Mouse (Mus musculus): ENCODE measurements at regions not wholly inside any gene's neighbourhood (a gene's known extent, or its start where the extent isn't known, plus 50 kb on each side); places are given as distances from the start of the nearest gene placed in this dataset.

GRCm38 (mm10) chr13:47952946-47953345 is 308.1 kb upstream of the Id4 start:
- no peak overlapping the region for H3K4me2 ChIP-seq (replicated peaks; ENCODE audit: low read depth, low read length)
- WGBS, result 76% methylated on average over 3 of the region's 3 CpGs
- no peaks in the 10 kb centered on the region for H3K36me3 ChIP-seq (ENCODE audit: control insufficient read depth, insufficient read depth, low read length)

GRCm38 (mm10) chr13:47953776-47954175 is 307.3 kb upstream of the Id4 start:
- ATAC-seq (ENCODE audit: low FRiP score, low TSS enrichment), result no peak
- H3K9ac ChIP-seq (ENCODE audit: low read depth, low read length), result no peak overlapping the region
- no peak overlapping the region for H3K4me3 ChIP-seq (ENCODE audit: low read length)
- no peaks in the 10 kb centered on the region; the same call in none of the 2 replicates for H3K27me3 ChIP-seq (ENCODE audit: control insufficient read depth, insufficient read depth, low read length)
- WGBS, result 78% methylated on average over 7 of the region's 7 CpGs
- no peak overlapping the region for H3K4me2 ChIP-seq (replicated peaks; ENCODE audit: low read depth, low read length)
- H3K4me1 ChIP-seq (ENCODE audit: control insufficient read depth, insufficient read depth, low read length), result no peaks in the 10 kb centered on the region
- no peaks in the 10 kb centered on the region for H3K9me3 ChIP-seq (ENCODE audit: control insufficient read depth, low read length)
- no peak overlapping the region for H3K27ac ChIP-seq (ENCODE audit: low read depth, low read length)
- H3K36me3 ChIP-seq (ENCODE audit: control insufficient read depth, insufficient read depth, low read length), result no peaks in the 10 kb centered on the region

More at GRCm38 (mm10) chr13:47952946-47953345, 308.1 kb upstream of the Id4 start:
- H3K9me3 ChIP-seq (ENCODE audit: control insufficient read depth, low read length), result no peaks in the 10 kb centered on the region
- no peak overlapping the region for H3K9ac ChIP-seq (ENCODE audit: low read depth, low read length)
- no peaks in the 10 kb centered on the region; the same call in none of the 2 replicates for H3K27me3 ChIP-seq (ENCODE audit: control insufficient read depth, insufficient read depth, low read length)
- no peak overlapping the region for H3K27ac ChIP-seq (ENCODE audit: low read depth, low read length)
- H3K4me3 ChIP-seq (ENCODE audit: low read length), result no peak overlapping the region
- H3K4me1 ChIP-seq (ENCODE audit: control insufficient read depth, insufficient read depth, low read length), result no peaks in the 10 kb centered on the region
- ATAC-seq (ENCODE audit: low FRiP score, low TSS enrichment), result no peak

- 79% methylated on average over 10 of the region's 10 CpGs for WGBS
- H3K4me3 ChIP-seq (ENCODE audit: low read length), result no peak overlapping the region
- H3K36me3 ChIP-seq (ENCODE audit: control insufficient read depth, insufficient read depth, low read length), result no peaks in the 10 kb centered on the region
- no peaks in the 10 kb centered on the region for H3K9me3 ChIP-seq (ENCODE audit: control insufficient read depth, low read length)
- no peak overlapping the region for H3K4me2 ChIP-seq (replicated peaks; ENCODE audit: low read depth, low read length)
- H3K9ac ChIP-seq (ENCODE audit: low read depth, low read length), result no peak overlapping the region
- ATAC-seq (ENCODE audit: low FRiP score, low TSS enrichment), result no peak
- no peak overlapping the region for H3K27ac ChIP-seq (ENCODE audit: low read depth, low read length)
- no peaks in the 10 kb centered on the region; the same call in none of the 2 replicates for H3K27me3 ChIP-seq (ENCODE audit: control insufficient read depth, insufficient read depth, low read length)
- H3K4me1 ChIP-seq (ENCODE audit: control insufficient read depth, insufficient read depth, low read length), result no peaks in the 10 kb centered on the region
These were observed 305.5 kb upstream of the Id4 start for GRCm38 (mm10) chr13:47955504-47955903.

- Histone ChIP-seq H3K4me3 (ENCODE audit: low read length) (no peak overlapping the region), H3K4me2 (replicated peaks; ENCODE audit: low read depth, low read length) (no peak overlapping the region), H3K36me3 (ENCODE audit: control insufficient read depth, insufficient read depth, low read length) (no peaks in the 10 kb centered on the region), H3K9me3 (ENCODE audit: control insufficient read depth, low read length) (no peaks in the 10 kb centered on the region), H3K27me3 (ENCODE audit: control insufficient read depth, insufficient read depth, low read length) (no peaks in the 10 kb centered on the region; the same call in none of the 2 replicates), H3K27ac (ENCODE audit: low read depth, low read length) (no peak overlapping the region), H3K9ac (ENCODE audit: low read depth, low read length) (no peak overlapping the region), H3K4me1 (ENCODE audit: control insufficient read depth, insufficient read depth, low read length) (no peaks in the 10 kb centered on the region)
- WGBS, result 85% methylated on average over 11 of the region's 11 CpGs
- ATAC-seq (ENCODE audit: low FRiP score, low TSS enrichment), result no peak
These were observed 303.4 kb upstream of the Id4 start for GRCm38 (mm10) chr13:47957662-47958061.

- no peaks in the 10 kb centered on the region for H3K36me3 ChIP-seq (ENCODE audit: control insufficient read depth, insufficient read depth, low read length)
- H3K27me3 ChIP-seq (ENCODE audit: control insufficient read depth, insufficient read depth, low read length), result no peaks in the 10 kb centered on the region
- peak overlapping the region; percentile 9; the same call in 1 of the 2 replicates for H3K4me2 ChIP-seq (replicated peaks; ENCODE audit: low read depth, low read length)
- no peak overlapping the region for H3K4me3 ChIP-seq (ENCODE audit: low read length)
- 29% methylated on average over 12 of the region's 12 CpGs for WGBS
- H3K27ac ChIP-seq (ENCODE audit: low read depth, low read length), result no peak overlapping the region
- no peak for ATAC-seq (ENCODE audit: low FRiP score, low TSS enrichment)
- no peaks in the 10 kb centered on the region for H3K9me3 ChIP-seq (ENCODE audit: control insufficient read depth, low read length)
- no peaks in the 10 kb centered on the region; the same call in 1 of the 2 replicates for H3K4me1 ChIP-seq (ENCODE audit: control insufficient read depth, insufficient read depth, low read length)
- H3K9ac ChIP-seq (ENCODE audit: low read depth, low read length), result no peak overlapping the region
These were observed 286.8 kb upstream of the Id4 start for GRCm38 (mm10) chr13:47974216-47974615.

- no peaks in the 10 kb centered on the region for H3K36me3 ChIP-seq (ENCODE audit: control insufficient read depth, insufficient read depth, low read length)
- H3K9ac ChIP-seq (ENCODE audit: low read depth, low read length), result no peak overlapping the region
- no peaks in the 10 kb centered on the region for H3K9me3 ChIP-seq (ENCODE audit: control insufficient read depth, low read length)
- no peak overlapping the region for H3K27ac ChIP-seq (ENCODE audit: low read depth, low read length)
- no peaks in the 10 kb centered on the region for H3K27me3 ChIP-seq (ENCODE audit: control insufficient read depth, insufficient read depth, low read length)
- H3K4me3 ChIP-seq (ENCODE audit: low read length), result no peak overlapping the region
- WGBS, result 66% methylated on average over 16 of the region's 16 CpGs
- ATAC-seq (ENCODE audit: low FRiP score, low TSS enrichment), result no peak
- peak overlapping the region; percentile 9; the same call in 1 of the 2 replicates for H3K4me2 ChIP-seq (replicated peaks; ENCODE audit: low read depth, low read length)
- H3K4me1 ChIP-seq (ENCODE audit: control insufficient read depth, insufficient read depth, low read length), result no peaks in the 10 kb centered on the region; the same call in 1 of the 2 replicates
These were observed 286.1 kb upstream of the Id4 start for GRCm38 (mm10) chr13:47974756-47975515.

- Histone ChIP-seq H3K4me2 (replicated peaks; ENCODE audit: low read depth, low read length) (no peak overlapping the region), H3K4me1 (ENCODE audit: control insufficient read depth, insufficient read depth, low read length) (no peaks in the 10 kb centered on the region), H3K9ac (ENCODE audit: low read depth, low read length) (no peak overlapping the region), H3K9me3 (ENCODE audit: control insufficient read depth, low read length) (no peaks in the 10 kb centered on the region), H3K27me3 (ENCODE audit: control insufficient read depth, insufficient read depth, low read length) (no peaks in the 10 kb centered on the region), H3K4me3 (ENCODE audit: low read length) (no peak overlapping the region), H3K36me3 (ENCODE audit: control insufficient read depth, insufficient read depth, low read length) (no peaks in the 10 kb centered on the region), H3K27ac (ENCODE audit: low read depth, low read length) (no peak overlapping the region)
- ATAC-seq (ENCODE audit: low FRiP score, low TSS enrichment), result no peak
- 75% methylated on average over 5 of the region's 5 CpGs for WGBS
These were observed 262.5 kb upstream of the Id4 start for GRCm38 (mm10) chr13:47998495-47998894.

- H3K27ac ChIP-seq (ENCODE audit: low read depth, low read length), result no peak overlapping the region
- 64% methylated on average over 4 of the region's 4 CpGs for WGBS
- no peak overlapping the region for H3K4me2 ChIP-seq (replicated peaks; ENCODE audit: low read depth, low read length)
- ATAC-seq (ENCODE audit: low FRiP score, low TSS enrichment), result no peak
- H3K4me3 ChIP-seq (ENCODE audit: low read length), result no peak overlapping the region
- no peaks in the 10 kb centered on the region for H3K9me3 ChIP-seq (ENCODE audit: control insufficient read depth, low read length)
- H3K4me1 ChIP-seq (ENCODE audit: control insufficient read depth, insufficient read depth, low read length), result no peaks in the 10 kb centered on the region
- H3K36me3 ChIP-seq (ENCODE audit: control insufficient read depth, insufficient read depth, low read length), result no peaks in the 10 kb centered on the region
- no peaks in the 10 kb centered on the region for H3K27me3 ChIP-seq (ENCODE audit: control insufficient read depth, insufficient read depth, low read length)
- H3K9ac ChIP-seq (ENCODE audit: low read depth, low read length), result no peak overlapping the region
These were observed 261.6 kb upstream of the Id4 start for GRCm38 (mm10) chr13:47999399-47999798.

- ATAC-seq (ENCODE audit: low FRiP score, low TSS enrichment), result no peak
- WGBS, result 92% methylated on average over 4 of the region's 4 CpGs
- H3K4me1 ChIP-seq (ENCODE audit: control insufficient read depth, insufficient read depth, low read length), result no peaks in the 10 kb centered on the region
These were observed 257.9 kb upstream of the Id4 start for GRCm38 (mm10) chr13:48003126-48003525.

More at GRCm38 (mm10) chr13:48003126-48003525, 257.9 kb upstream of the Id4 start:
- no peaks in the 10 kb centered on the region for H3K36me3 ChIP-seq (ENCODE audit: control insufficient read depth, insufficient read depth, low read length)
- no peak overlapping the region for H3K4me3 ChIP-seq (ENCODE audit: low read length)
- H3K9ac ChIP-seq (ENCODE audit: low read depth, low read length), result no peak overlapping the region
- H3K27ac ChIP-seq (ENCODE audit: low read depth, low read length), result no peak overlapping the region
- no peak overlapping the region for H3K4me2 ChIP-seq (replicated peaks; ENCODE audit: low read depth, low read length)
- no peaks in the 10 kb centered on the region for H3K27me3 ChIP-seq (ENCODE audit: control insufficient read depth, insufficient read depth, low read length)
- H3K9me3 ChIP-seq (ENCODE audit: control insufficient read depth, low read length), result no peaks in the 10 kb centered on the region

All from kidney, embryonic 14.5 days (tissue).